Mouse (Mus musculus) fibroblast of lung, adult 2 months (primary cell): Measurements from ENCODE around the gene Rnf208.

Source experiments
- DNase-seq: peaks from one replicate; pipeline ENCODE4 v3.0.0-alpha.2; 2011; ENCODE audit warnings: low read depth

Rnf208 gene

DNA sequence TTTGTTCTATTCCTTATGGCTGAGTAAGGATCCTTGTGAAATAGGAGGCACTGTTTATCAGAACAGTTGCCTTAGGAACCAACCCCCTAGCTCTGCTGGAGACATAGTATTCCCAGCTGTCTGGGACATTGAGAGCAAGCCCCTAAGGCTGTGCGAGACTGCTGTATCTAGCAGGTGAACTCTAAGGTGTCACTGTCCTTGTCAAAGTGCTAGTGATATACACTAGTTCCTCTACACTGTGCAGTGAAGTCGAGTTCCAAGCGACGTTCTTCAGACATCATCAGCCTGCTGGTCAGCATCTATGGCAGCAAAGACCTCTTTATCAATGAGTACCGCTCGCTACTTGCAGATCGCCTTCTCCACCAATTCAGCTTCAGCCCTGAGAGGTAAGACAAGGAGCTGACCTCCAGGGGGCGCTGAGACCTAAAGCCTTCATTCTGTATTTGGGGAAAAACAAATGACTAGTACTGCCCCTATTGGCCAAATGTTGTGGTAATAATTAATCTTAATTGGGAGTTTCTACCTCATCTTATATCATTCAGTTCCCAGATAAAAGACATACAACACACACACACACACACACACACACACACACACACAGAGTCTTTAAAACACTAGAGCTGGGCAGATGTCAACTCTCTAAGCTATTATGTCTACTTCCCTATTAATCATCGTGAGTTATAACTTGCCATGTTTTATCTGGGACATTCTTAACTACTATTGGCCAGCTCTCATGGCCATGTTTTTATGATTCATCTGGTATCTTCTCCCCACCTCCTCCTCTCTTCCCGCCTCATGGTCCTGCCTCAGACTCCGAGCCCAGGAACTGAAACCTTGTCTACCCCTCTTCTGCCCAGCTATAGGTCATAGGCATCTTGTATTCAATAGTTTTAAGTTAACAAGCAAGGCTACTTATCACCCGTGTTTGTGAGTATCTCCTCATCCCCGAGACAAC, 37.1 kb downstream of the Rnf208 start:
- DNase-seq: peak; percentile 67

GRCm38 (mm10) chr2:25285551-25285950, 43.5 kb downstream of the Rnf208 start:
- DNase-seq: no peak

DNA sequence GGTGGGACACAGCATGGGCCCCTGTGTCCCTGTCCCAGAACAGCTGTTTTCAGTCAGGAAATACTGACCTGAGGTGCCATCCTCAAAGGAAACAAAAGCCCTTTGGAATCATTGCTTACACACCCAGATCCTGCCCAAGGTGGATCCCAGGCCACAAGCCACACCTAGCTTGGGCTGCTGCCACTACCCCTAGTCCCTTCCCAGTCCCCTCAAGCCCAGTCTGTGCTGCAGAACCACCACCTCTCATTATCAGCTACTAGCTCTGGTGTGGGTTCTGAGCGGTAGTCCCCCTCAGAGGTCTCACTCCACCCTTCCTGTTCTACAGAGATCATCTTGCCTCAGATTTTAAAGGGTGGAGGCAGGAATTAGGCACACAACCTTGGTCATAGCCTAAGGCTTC, 44.3 kb downstream of the Rnf208 start:
- DNase-seq: no peak

DNA sequence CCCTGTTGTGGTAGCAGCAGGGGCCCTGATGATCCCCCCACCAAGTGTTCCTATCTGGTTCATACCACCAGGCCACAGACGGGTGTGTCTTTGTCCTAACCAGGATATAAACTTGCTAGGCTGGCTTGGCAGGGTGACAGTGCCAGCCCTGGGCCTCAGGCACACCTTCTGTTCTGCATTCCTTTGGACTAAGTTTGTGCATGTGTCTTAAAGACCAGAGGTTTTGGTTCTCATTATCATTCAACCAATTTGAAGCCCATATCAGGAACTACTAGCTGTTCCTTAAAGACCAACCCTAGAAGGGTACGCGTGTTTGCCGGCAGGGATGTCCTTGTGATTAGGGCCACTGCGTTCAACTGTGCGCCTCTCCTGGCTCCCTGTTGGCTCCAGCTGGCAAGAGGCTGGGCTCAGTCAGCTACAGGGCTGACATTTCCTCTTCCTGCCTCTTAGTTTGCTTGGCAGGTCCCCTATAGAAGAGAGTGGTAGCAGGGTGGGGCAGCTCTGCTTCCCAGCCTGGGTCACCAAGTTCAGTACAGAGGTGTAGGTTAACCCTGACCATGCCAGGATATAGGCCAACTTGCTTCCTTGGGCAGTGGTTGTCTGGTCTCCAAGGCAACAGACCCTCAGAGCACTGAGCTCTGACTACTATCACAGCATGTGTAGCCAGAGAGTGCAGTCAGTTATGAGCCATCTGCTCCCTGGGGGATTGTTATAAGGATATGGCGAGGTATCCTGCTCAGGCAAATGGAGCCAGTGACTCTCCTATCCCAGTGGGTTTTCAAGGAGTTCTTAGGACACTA, 45.0 kb downstream of the Rnf208 start:
- no peak for DNase-seq

DNA sequence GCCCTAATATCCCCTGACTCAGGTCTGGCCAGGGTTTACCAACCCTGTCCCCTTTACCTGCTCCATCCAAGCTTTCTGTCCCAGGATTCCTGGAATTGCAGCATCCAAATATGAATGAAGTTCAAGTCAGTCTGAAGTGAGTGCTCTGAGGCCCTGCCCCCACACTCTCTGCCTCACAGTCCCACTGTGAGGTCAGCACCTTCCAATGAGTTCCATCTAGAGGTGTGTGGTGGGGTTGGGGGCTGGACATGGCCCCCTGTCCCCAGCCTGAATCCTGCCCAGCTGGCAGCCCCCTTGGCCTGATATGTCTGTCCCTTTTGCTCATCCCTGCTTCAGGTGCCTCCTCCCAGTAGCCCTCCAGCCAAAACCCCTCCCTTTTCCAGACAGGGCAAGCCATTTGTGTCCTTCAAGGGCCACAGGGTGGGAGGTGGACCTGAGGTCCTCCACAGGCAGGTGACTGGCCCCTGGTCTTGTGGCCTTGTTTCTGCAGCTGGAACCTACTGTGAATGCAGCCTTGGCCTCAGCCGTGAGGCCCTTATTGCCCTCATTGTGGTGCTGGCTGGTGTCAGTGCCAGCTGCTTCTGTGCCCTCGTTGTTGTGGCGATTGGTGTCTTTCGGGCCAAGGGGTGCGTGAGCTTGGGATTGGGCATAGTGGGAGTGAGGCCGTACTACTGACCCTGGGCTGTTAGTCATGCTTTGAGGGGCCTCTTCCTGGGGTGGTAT, 46.0 kb downstream of the Rnf208 start, which contains the start of gene Tmem210:
Gene Tmem210 (plus strand): TSS at position 219 of the 723 bp plus-strand sequence.
- DNase-seq: no peak

DNA sequence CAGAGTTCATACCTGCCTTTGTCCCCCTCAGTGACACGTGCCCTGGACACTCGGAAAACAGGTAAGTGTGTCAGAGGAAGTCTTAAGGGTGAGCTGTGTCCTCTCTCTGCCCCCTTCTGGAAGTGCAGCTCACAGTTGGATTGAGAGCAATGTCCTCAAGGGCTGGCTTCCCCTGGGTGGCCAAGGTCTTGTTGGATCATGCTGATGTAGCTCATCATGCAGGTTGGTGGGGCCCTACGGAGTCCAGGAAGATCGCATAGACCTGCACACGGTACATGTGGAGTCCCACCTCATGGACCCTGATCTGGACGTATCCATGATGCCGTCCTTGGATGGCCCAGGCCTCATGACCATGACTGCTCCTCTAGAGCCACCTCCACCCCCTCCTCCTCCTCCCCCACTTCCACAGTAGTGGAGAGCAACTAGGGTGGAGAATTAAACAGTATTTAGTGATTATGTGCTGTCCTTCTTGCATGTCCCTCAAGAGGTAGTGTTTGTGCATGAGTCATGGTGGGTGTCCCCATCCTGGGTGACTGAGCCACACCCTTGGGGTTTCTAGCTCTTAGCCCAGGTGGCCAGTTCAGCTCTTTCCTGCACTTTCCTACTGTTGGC, 46.8 kb downstream of the Rnf208 start:
- no peak for DNase-seq

GRCm38 (mm10) chr2:25289651-25290050, 47.6 kb downstream of the Rnf208 start, which contains the start of gene Lrrc26:
Lrrc26 (plus strand) TSS chr2:25289915.
- no peak for DNase-seq

DNA sequence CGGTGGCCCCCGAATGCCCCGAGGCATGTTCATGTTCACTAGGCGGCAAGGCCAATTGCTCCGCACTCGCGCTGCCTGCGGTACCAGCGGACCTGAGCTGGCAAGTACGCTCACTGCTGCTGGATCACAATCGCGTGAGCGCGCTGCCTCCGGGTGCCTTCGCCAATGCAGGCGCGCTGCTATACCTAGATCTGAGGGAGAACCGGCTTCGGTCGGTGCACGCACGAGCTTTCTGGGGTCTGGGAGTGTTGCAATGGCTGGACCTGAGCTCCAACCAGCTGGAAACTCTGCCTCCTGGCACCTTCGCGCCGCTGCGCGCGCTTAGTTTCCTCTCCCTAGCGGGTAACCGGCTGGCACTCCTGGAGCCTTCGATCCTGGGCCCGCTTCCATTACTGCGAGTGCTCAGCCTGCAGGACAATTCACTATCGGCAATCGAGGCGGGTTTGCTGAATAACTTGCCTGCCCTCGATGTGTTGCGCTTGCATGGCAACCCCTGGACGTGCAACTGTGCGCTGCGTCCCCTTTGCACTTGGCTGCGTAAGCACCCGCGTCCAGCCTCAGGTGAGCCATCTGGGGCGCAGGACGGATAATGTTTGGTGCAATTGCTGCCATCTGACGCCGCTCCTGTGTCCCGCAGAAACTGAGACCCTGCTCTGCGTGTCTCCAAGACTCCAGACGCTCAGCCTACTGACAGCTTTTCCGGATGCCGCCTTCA, 48.2 kb downstream of the Rnf208 start:
- DNase-seq: no peak

DNA sequence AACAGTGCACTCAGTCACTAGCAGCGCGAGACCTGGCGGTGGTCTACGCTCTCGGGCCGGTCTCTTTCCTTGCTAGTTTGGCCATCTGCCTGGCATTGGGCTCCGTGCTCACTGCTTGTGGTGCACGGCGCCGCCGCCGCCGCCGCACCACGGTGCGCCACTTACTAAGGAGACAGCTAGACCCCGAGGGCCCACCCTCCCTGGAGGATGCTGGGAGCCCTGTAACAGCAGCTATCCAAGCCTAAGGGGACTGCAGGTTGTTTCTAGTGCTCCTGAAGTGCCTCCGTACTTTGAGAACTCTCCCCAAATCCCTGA, 48.7 kb downstream of the Rnf208 start:
- no peak for DNase-seq

DNA sequence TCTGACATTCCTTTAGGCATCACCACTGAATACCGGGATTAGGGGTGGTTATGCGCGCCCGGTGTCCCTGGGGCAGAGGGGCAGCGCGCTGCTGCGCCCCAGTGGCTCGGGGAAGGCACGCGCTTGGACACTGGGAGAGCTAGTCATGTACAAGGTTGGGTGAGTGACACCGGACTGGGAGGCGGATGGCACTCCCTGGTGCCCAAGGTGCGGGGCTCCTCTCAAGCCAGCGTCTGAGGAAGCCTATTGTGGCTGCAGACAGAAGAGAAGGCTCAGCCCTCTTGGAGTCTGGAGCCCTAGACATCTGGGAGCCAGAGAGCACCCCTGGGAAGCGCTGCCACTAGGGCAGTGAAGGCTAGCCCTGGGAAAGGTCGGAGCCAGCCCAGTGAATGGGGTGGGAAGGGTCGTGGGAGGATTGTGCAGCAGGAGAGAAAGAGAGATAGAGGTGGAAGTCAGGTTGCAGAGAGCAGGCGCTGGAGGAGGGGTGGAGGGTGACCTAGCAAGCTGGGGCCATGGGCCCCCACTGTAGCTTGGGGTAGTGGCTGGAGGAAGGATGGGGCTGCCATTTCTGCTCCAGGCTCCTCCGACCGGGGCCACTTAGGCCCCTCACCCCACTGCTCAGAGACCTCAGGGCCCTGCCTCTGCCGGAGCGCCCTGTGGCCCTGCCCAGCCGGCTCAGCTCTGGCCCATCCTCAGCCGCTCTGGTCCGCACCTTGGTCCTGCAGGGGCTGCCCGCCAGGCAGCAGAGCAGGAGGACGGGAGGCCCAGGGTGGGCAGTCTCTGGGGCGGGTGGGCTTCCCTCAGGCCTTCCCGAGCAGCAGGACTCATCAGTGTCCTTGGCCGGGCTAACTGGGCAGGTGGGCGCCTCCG, 49.4 kb downstream of the Rnf208 start:
- no peak for DNase-seq

- DNase-seq: no peak
Observed at GRCm38 (mm10) chr2:25292054-25292544, 50.0 kb downstream of the Rnf208 start.

GRCm38 (mm10) chr2:25292856-25293255, 50.8 kb downstream of the Rnf208 start:
- no peak for DNase-seq

GRCm38 (mm10) chr2:25293706-25294105, 51.7 kb downstream of the Rnf208 start:
- DNase-seq: no peak
